Mouse (Mus musculus): ENCODE measurements around the gene Rhbdd1.

Rhbdd1 gene

GRCm38 (mm10) chr1:82316111-82316745 lies at the start of gene Rhbdd1:
TSS of gene Rhbdd1 (plus strand) at chr1:82316452.
- ATAC-seq (ENCODE audit: low TSS enrichment): peak; percentile 100

GRCm38 (mm10) chr1:82267547-82267946 lies 48.7 kb upstream of the Rhbdd1 start:
- no peak for ATAC-seq (ENCODE audit: low TSS enrichment)

- no peak for ATAC-seq (ENCODE audit: low TSS enrichment)
Measured at GRCm38 (mm10) chr1:82272231-82272630, 44.0 kb upstream of the Rhbdd1 start.

- ATAC-seq (ENCODE audit: low TSS enrichment): no peak
Measured at GRCm38 (mm10) chr1:82273529-82273928, 42.7 kb upstream of the Rhbdd1 start.

GRCm38 (mm10) chr1:82274361-82274760 lies 41.9 kb upstream of the Rhbdd1 start:
- ATAC-seq (ENCODE audit: low TSS enrichment): no peak

- no peak for ATAC-seq (ENCODE audit: low TSS enrichment)
Measured at GRCm38 (mm10) chr1:82279768-82280167, 36.5 kb upstream of the Rhbdd1 start.

- no peak for ATAC-seq (ENCODE audit: low TSS enrichment)
Measured at GRCm38 (mm10) chr1:82281823-82282222, 34.4 kb upstream of the Rhbdd1 start.

GRCm38 (mm10) chr1:82282992-82283611 lies 33.1 kb upstream of the Rhbdd1 start:
- peak; percentile 92 for ATAC-seq (ENCODE audit: low TSS enrichment)

GRCm38 (mm10) chr1:82283901-82284301 lies 32.4 kb upstream of the Rhbdd1 start:
- peak; percentile 11; the same call in 1 of the 2 replicates for ATAC-seq (ENCODE audit: low TSS enrichment)

GRCm38 (mm10) chr1:82284403-82284802 lies 31.8 kb upstream of the Rhbdd1 start:
- ATAC-seq (ENCODE audit: low TSS enrichment): no peak

GRCm38 (mm10) chr1:82285461-82286189 lies 30.6 kb upstream of the Rhbdd1 start:
- ATAC-seq (ENCODE audit: low TSS enrichment): no peak

GRCm38 (mm10) chr1:82286190-82287051 lies 29.8 kb upstream of the Rhbdd1 start:
- ATAC-seq (ENCODE audit: low TSS enrichment): no peak

GRCm38 (mm10) chr1:82287052-82287775 lies 29.0 kb upstream of the Rhbdd1 start:
- ATAC-seq (ENCODE audit: low TSS enrichment): no peak

GRCm38 (mm10) chr1:82287776-82288325 lies 28.4 kb upstream of the Rhbdd1 start:
- ATAC-seq (ENCODE audit: low TSS enrichment): no peak

- no peak for ATAC-seq (ENCODE audit: low TSS enrichment)
Measured at GRCm38 (mm10) chr1:82288421-82288990, 27.7 kb upstream of the Rhbdd1 start.

GRCm38 (mm10) chr1:82289116-82289989 lies 26.9 kb upstream of the Rhbdd1 start:
- ATAC-seq (ENCODE audit: low TSS enrichment): no peak

GRCm38 (mm10) chr1:82289990-82290681 lies 26.1 kb upstream of the Rhbdd1 start:
- peak; percentile 11 for ATAC-seq (ENCODE audit: low TSS enrichment)

- ATAC-seq (ENCODE audit: low TSS enrichment): peak; percentile 50
Measured at GRCm38 (mm10) chr1:82290723-82291150, 25.5 kb upstream of the Rhbdd1 start.

Data from frontal cortex, adult (tissue).